28 mouse cellular contexts compared by ENCODE assay signal in genomic region chr2:94275658-94276057, GRCm38 (mm10).
DNase-seq lines count a peak whose midpoint lies in the region; ATAC-seq and TF ChIP-seq lines count a peak whose summit lies in the region.
"Had no signal": no experiment of that assay in that cellular context is flagged by ENCODE, and none has a peak within 500 bp of the region (broad histone marks: within the 10 kb centered on the region; RNA-seq: fewer than 3 reads in every experiment).

No protein-coding gene starts in this region.

- peak; percentile 33 for DNase-seq in forebrain, embryonic 14.5 days (ENCODE audit: low spot score)
- DNase-seq in NIH3T3 (ENCODE audit: low read depth): peak; percentile 55
- peak; percentile 60 to 84 for DNase-seq in cerebellum, adult 2 months
- peak; percentile 31 to 56 for DNase-seq in cerebellum, postnatal 36 days
- DNase-seq in left cerebral cortex, postnatal 36 days (ENCODE audit: low spot score in 2 of 2): no peak
- no peak for DNase-seq in adrenal gland, postnatal 36 days
- DNase-seq: adrenal gland, postnatal 25 days; gastrocnemius, adult 2 months; heart, adult 2 months; heart, postnatal 4 days; kidney, adult 11 months; kidney, postnatal 4 days; layer of hippocampus, postnatal 36 days; liver, embryonic 13.5 days; lung, adult 2 months; lung, postnatal 10 days; midbrain, embryonic 14.5 days; retina, postnatal 1 day; right cerebral cortex, postnatal 14 days; thymus, postnatal 14 days had no signal

- H3K4me2 ChIP-seq in forebrain, embryonic 14.5 days (ENCODE audit: low read length): no peak overlapping the region
- H3K4me2 ChIP-seq in forebrain, embryonic 15.5 days (replicated peaks): no peak overlapping the region
- no peak overlapping the region for H3K4me2 ChIP-seq in intestine, embryonic 16.5 days (ENCODE audit: low read depth, low read length)
- H3K4me2 ChIP-seq: forebrain, embryonic 13.5 days; heart, embryonic 12.5 days; hindbrain, embryonic 14.5 days; limb, embryonic 15.5 days; liver, embryonic 13.5 days; stomach, embryonic 15.5 days had no signal

- H3K4me1 ChIP-seq in forebrain, embryonic 14.5 days (ENCODE audit: control insufficient read depth, insufficient read depth, low read length): peaks cover 4% of the 10 kb centered on the region; the same call in 1 of the 2 replicates
- peaks cover 14% of the 10 kb centered on the region for H3K4me1 ChIP-seq in forebrain, embryonic 15.5 days
- peaks cover 50% of the 10 kb centered on the region for H3K4me1 ChIP-seq in cerebellum, adult 2 months (ENCODE audit: control insufficient read depth, insufficient read depth, low read length)
- H3K4me1 ChIP-seq in intestine, embryonic 16.5 days (ENCODE audit: control insufficient read depth, insufficient read depth, low read length): 0 out of 2 replicates have a peak, but pooled peaks cover 3% of the 10 kb centered on the region

- no peak overlapping the region for H3K9ac ChIP-seq in forebrain, embryonic 14.5 days (ENCODE audit: low read length)
- H3K9ac ChIP-seq in forebrain, embryonic 15.5 days (replicated peaks): no peak overlapping the region
- no peak overlapping the region for H3K9ac ChIP-seq in intestine, embryonic 16.5 days (ENCODE audit: low read depth, low read length)
- H3K9ac ChIP-seq: forebrain, embryonic 13.5 days; heart, embryonic 12.5 days; hindbrain, embryonic 14.5 days; limb, embryonic 15.5 days; liver, embryonic 13.5 days; stomach, embryonic 15.5 days had no signal

- WGBS in forebrain, embryonic 14.5 days: 68% methylated on average over 3 of the region's 3 CpGs
- WGBS in forebrain, embryonic 15.5 days: 55% methylated on average over 3 of the region's 3 CpGs
- WGBS in cerebellum, adult 2 months: 16% methylated on average over 3 of the region's 3 CpGs
- WGBS in intestine, embryonic 16.5 days: 88% methylated on average over 3 of the region's 3 CpGs

- TF ChIP-seq CTCF in cerebellum, adult 2 months (IDR thresholded peaks at IDR 0.05; ENCODE audit: borderline replicate concordance, insufficient read depth, low read depth, low read length): peak; percentile 4; the same call in 1 of the 2 replicates

- intact Hi-C loops in left cerebral cortex, postnatal 36 days (cut with DNase I): no loop called here

- H3K36me3 ChIP-seq in forebrain, embryonic 14.5 days (ENCODE audit: control insufficient read depth, insufficient read depth, low read length): no peaks in the 10 kb centered on the region
- H3K36me3 ChIP-seq in forebrain, embryonic 15.5 days: no peaks in the 10 kb centered on the region
- H3K36me3 ChIP-seq in intestine, embryonic 16.5 days (ENCODE audit: control insufficient read depth, insufficient read depth, low read length): no peaks in the 10 kb centered on the region
- H3K36me3 ChIP-seq: heart, embryonic 12.5 days; limb, embryonic 10.5 days; limb, embryonic 15.5 days; liver, embryonic 13.5 days; stomach, embryonic 15.5 days had no signal

- ATAC-seq in forebrain, embryonic 14.5 days: no peak
- no peak for ATAC-seq in forebrain, embryonic 15.5 days (replicated peaks)
- ATAC-seq in intestine, embryonic 16.5 days: no peak
- ATAC-seq: forebrain, embryonic 13.5 days had no signal

- H3K4me3 ChIP-seq in forebrain, embryonic 14.5 days (ENCODE audit: low read depth, low read length): no peak overlapping the region
- no peak overlapping the region for H3K4me3 ChIP-seq in forebrain, embryonic 15.5 days
- H3K4me3 ChIP-seq in cerebellum, adult 2 months (replicated peaks; ENCODE audit: insufficient read depth, low read depth, low read length): no peak overlapping the region
- H3K4me3 ChIP-seq in intestine, embryonic 16.5 days (ENCODE audit: low read length): no peak overlapping the region
- H3K4me3 ChIP-seq: forebrain, embryonic 13.5 days; gastrocnemius, adult 2 months; heart, adult 2 months; heart, embryonic 12.5 days; limb, embryonic 10.5 days; limb, embryonic 15.5 days; liver, embryonic 13.5 days; stomach, embryonic 15.5 days had no signal

- no peaks in the 10 kb centered on the region for H3K27me3 ChIP-seq in forebrain, embryonic 14.5 days (replicated peaks; ENCODE audit: control insufficient read depth, insufficient read depth, low read length)
- H3K27me3 ChIP-seq in forebrain, embryonic 15.5 days: no peaks in the 10 kb centered on the region
- no peaks in the 10 kb centered on the region for H3K27me3 ChIP-seq in cerebellum, adult 2 months (ENCODE audit: control insufficient read depth, insufficient read depth, low read length)
- peaks cover 22% of the 10 kb centered on the region for H3K27me3 ChIP-seq in intestine, embryonic 16.5 days (replicated peaks; ENCODE audit: control insufficient read depth, insufficient read depth, low read length)
- H3K27me3 ChIP-seq: forebrain, embryonic 13.5 days had no signal

- H3K27ac ChIP-seq in forebrain, embryonic 14.5 days (ENCODE audit: low read depth, low read length): no peak overlapping the region
- no peak overlapping the region for H3K27ac ChIP-seq in forebrain, embryonic 15.5 days (replicated peaks)
- H3K27ac ChIP-seq in cerebellum, adult 2 months (ENCODE audit: insufficient read depth, low read length): peak overlapping the region; percentile 91
- no peak overlapping the region for H3K27ac ChIP-seq in intestine, embryonic 16.5 days (ENCODE audit: low read length)
- H3K27ac ChIP-seq: forebrain, embryonic 13.5 days; gastrocnemius, adult 2 months; heart, adult 2 months; hindbrain, embryonic 14.5 days; limb, embryonic 10.5 days; limb, embryonic 15.5 days; liver, embryonic 13.5 days; stomach, embryonic 15.5 days had no signal

- TF ChIP-seq POLR2A in cerebellum, adult 2 months (IDR thresholded peaks at IDR 0.05; ENCODE audit: borderline replicate concordance, insufficient read depth, low read length): no peak

- H3K9me3 ChIP-seq in forebrain, embryonic 14.5 days (replicated peaks; ENCODE audit: control insufficient read depth, low read length): no peaks in the 10 kb centered on the region
- no peaks in the 10 kb centered on the region for H3K9me3 ChIP-seq in forebrain, embryonic 15.5 days
- H3K9me3 ChIP-seq in intestine, embryonic 16.5 days (ENCODE audit: control insufficient read depth, low read length): no peaks in the 10 kb centered on the region
- H3K9me3 ChIP-seq: forebrain, embryonic 13.5 days; heart, embryonic 12.5 days; limb, embryonic 10.5 days; limb, embryonic 15.5 days; liver, embryonic 13.5 days; stomach, embryonic 15.5 days had no signal

Comparison
In these comparisons a context has a peak if more than half of its experiments do, and no peak if none do; other contexts are left out.
1. DNase-seq: peak in forebrain, embryonic 14.5 days (single experiment), NIH3T3 (single experiment), cerebellum, adult 2 months (2 of 2) and cerebellum, postnatal 36 days (2 of 2); none in left cerebral cortex, postnatal 36 days (0 of 2) and adrenal gland, postnatal 36 days (0 of 2).